Mouse (Mus musculus) ES-Bruce4 (cell line): ENCODE measurements around the gene Samd7.

Experiments
- CTCF ChIP-seq: IDR thresholded peaks from one replicate; pipeline ENCODE4 v1.8.1; 2011; ENCODE audit warnings: low read depth, low read length
- EP300 ChIP-seq: IDR thresholded peaks from 2 replicates; pipeline ENCODE4 v1.6.1; 2011; ENCODE audit warnings: low read depth, low read length; ENCODE audit not compliant: insufficient read depth
- POLR2A ChIP-seq: IDR thresholded peaks from one replicate; pipeline ENCODE4 v1.8.1; 2011; ENCODE audit warnings: low read length; ENCODE audit not compliant: insufficient read depth

DNA sequence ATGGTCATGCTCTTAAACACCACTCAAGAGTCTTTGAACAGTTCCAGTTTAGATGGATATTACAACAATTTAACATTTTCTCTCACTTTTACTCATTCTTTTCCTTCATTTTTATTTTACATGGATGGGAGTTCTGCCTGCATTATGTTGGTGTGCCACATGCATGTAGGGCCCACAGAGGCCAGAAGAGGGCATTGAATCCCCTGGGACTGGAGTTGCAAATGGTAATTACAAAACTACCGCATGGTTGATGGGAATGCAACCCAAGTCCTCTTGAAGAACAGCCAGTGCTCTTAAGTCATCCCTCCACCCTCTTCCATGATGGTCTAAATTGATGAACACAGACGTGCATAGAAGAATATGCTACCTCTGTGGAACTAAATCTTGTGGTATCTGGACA, 23.6 kb upstream of the Samd7 start:
- no peak for TF ChIP-seq EP300
- no peak for TF ChIP-seq POLR2A
- TF ChIP-seq CTCF, result peak; percentile 1
